Mouse (Mus musculus) forebrain, embryonic 11.5 days (tissue): ENCODE results near the gene Psmb8. TPM values are rescaled to one million over a fixed set of nuclear protein-coding genes. Genes with fewer than 3 reads are reported as not detected.

Experiments
- ATAC-seq: fragments of 200-750 bp; cut with Nextera tagmentation; replicated peaks from 2 replicates; pipeline ENCODE4 v1.8.0; 2017; ENCODE audit warnings: moderate TSS enrichment; ENCODE audit not compliant: low FRiP score
- DNase-seq: peaks from one replicate; pipeline ENCODE4 v3.0.0-alpha.2; 2017; ENCODE audit warnings: low spot score
- H3K27ac ChIP-seq: fragments of 300-500 bp; sonication (generic); 2 replicates; pipeline ENCODE4 v1.5.1; 2014; ENCODE audit warnings: low read depth, low read length
- H3K27me3 ChIP-seq: fragments of 300-500 bp; sonication (generic); 2 replicates; pipeline ENCODE4 v1.6.1; 2014; ENCODE audit warnings: mild to moderate bottlenecking, low read length, mixed read lengths; ENCODE audit not compliant: control insufficient read depth, insufficient read depth
- H3K36me3 ChIP-seq: fragments of 300-500 bp; sonication (generic); 2 replicates; pipeline ENCODE4 v1.6.1; 2014; ENCODE audit warnings: mild to moderate bottlenecking, low read length, moderate library complexity, mixed read lengths; ENCODE audit not compliant: control insufficient read depth, insufficient read depth
- H3K4me1 ChIP-seq: fragments of 300-500 bp; sonication (generic); replicated peaks from 2 replicates; pipeline ENCODE4 v1.6.1; 2014; ENCODE audit warnings: low read length, mixed read lengths; ENCODE audit not compliant: control insufficient read depth, insufficient read depth
- H3K4me2 ChIP-seq: fragments of 300-500 bp; sonication (generic); 2 replicates; pipeline ENCODE4 v1.6.1; 2014; ENCODE audit warnings: low read depth, mild to moderate bottlenecking, low read length, moderate library complexity, mixed read lengths; ENCODE audit not compliant: severe bottlenecking
- H3K4me3 ChIP-seq: fragments of 300-500 bp; sonication (generic); 2 replicates; pipeline ENCODE4 v1.5.1; 2014; ENCODE audit warnings: low read depth, low read length
- H3K9ac ChIP-seq: fragments of 300-500 bp; sonication (generic); 2 replicates; pipeline ENCODE4 v1.6.1; 2014; ENCODE audit warnings: low read length
- H3K9me3 ChIP-seq: fragments of 300-500 bp; sonication (generic); 2 replicates; pipeline ENCODE4 v1.6.1; 2016; ENCODE audit warnings: low read length, mixed read lengths; ENCODE audit not compliant: control insufficient read depth
- WGBS: fragments of 180-500 bp; shearing (Covaris S2); extraction: QIAGEN DNeasy Blood & Tissue Kit; methylation state at CpG from one replicate; pipeline ENCODE4 v1.1.7; 2014; 5-methylcytosine and 5-hydroxymethylcytosine counted together
- polyA plus RNA-seq: library from polyadenylated mRNA; unstranded; fragments of >200 nt; fragmentation: Nextera tagmentation; extraction: Ambion mirVana; gene quantifications from 2 replicates; pipeline ENCODE4 v1.2.1, GENCODE M21; 2014

The Psmb8 gene
- polyA plus RNA-seq, 1 experiment from 2014 or later = 1.5 TPM

DNA sequence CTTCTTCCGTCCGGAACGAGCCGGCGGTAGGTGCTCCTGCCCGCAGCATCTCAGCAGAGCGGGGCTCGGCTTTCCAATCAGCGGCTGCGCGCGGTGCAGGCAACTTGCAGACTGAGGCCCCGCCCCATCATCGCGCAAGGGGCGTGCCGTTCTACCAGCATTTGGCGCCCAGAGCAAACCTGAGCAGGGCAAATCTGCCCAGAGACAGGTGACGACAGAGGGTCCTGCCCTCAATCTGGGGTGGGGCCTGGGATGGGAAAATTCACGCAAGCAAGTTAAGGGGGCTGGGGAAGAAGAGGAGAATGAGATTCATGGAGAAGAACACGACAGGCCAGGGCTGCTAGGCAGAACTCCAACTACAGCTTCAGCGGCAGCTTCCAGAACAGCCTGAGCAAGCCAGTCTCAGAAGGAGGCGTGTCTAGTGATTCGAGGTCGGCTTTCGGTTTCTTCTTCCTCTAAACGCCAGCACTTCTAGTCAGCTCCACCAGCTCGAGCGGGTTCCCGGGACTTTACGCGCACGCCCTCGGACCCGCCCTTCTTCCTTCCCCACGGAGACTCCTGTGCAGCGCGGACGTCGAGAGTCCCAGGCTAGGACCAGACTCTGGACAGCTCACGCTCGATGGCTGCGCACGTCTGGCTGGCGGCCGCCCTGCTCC is 10.1 kb upstream of the Psmb8 start, which contains the start of the genes Tap1 and Psmb9:
Gene Tap1 (plus strand): TSS at position 293 of the 656 bp plus-strand sequence.
Gene Psmb9 (minus strand): TSS at position 504 of the 656 bp plus-strand sequence.
- Histone ChIP-seq H3K27me3 (peaks cover 39% of the 10 kb centered on the region), H3K4me3 (peak within 1 kb of the TSS; percentile 41), H3K9me3 (no peaks in the 10 kb centered on the region), H3K4me2 (peak within 1 kb of the TSS; percentile 75), H3K27ac (no peak within 1 kb of the TSS), H3K36me3 (no peaks in the 10 kb centered on the region), H3K4me1 (peaks cover 10% of the 10 kb centered on the region), H3K9ac (peak within 1 kb of the TSS; percentile 55)
- under 1% methylated on average over 46 of the region's 46 CpGs for WGBS
- DNase-seq (peak; percentile 97), ATAC-seq (peak; percentile 92)

DNA sequence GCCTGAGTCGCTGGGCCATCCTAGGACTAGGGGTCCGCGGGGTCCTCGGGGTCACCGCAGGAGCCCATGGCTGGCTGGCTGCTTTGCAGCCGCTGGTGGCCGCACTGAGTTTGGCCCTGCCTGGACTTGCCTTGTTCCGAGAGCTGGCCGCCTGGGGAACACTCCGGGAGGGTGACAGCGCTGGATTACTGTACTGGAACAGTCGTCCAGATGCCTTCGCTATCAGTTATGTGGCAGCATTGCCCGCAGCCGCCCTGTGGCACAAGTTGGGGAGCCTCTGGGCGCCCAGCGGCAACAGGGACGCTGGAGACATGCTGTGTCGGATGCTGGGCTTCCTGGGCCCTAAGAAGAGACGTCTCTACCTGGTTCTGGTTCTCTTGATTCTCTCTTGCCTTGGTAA is 9.5 kb upstream of the Psmb8 start:
- WGBS = 5% methylated on average over 20 of the region's 20 CpGs
- H3K9ac ChIP-seq = peak overlapping the region; percentile 55
- H3K9me3 ChIP-seq = no peaks in the 10 kb centered on the region
- peak overlapping the region; percentile 75 for H3K4me2 ChIP-seq
- peak overlapping the region; percentile 41 for H3K4me3 ChIP-seq
- no peaks in the 10 kb centered on the region for H3K36me3 ChIP-seq
- H3K27me3 ChIP-seq = peaks cover 45% of the 10 kb centered on the region
- DNase-seq (no peak), ATAC-seq (peak; percentile 6; the same call in 1 of the 2 replicates)
- peaks cover 10% of the 10 kb centered on the region for H3K4me1 ChIP-seq
- H3K27ac ChIP-seq = no peak overlapping the region

- Histone ChIP-seq H3K27me3 (peaks cover 49% of the 10 kb centered on the region), H3K27ac (no peak overlapping the region), H3K9ac (no peak overlapping the region), H3K4me3 (no peak overlapping the region), H3K4me1 (peaks cover 10% of the 10 kb centered on the region), H3K9me3 (no peaks in the 10 kb centered on the region), H3K4me2 (no peak overlapping the region), H3K36me3 (no peaks in the 10 kb centered on the region)
- WGBS = 73% methylated on average over 6 of the region's 6 CpGs
- no peak for ATAC-seq
- no peak for DNase-seq
Measured at GRCm38 (mm10) chr17:34188986-34189385, 8.5 kb upstream of the Psmb8 start.

DNA sequence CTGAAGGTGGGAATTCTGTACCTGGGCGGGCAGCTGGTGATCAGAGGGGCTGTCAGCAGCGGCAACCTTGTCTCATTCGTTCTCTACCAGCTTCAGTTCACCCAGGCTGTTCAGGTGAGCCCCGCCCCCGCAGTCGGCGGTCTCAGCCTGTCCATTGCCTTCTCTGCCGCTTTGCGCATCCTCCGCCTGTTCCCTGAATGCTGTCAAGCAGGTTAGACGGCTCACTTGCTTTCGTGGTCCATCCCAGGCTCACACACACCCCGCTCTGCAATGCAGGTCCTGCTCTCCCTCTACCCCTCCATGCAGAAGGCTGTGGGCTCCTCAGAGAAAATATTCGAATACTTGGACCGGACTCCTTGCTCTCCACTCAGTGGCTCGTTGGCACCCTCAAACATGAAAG is 4.7 kb upstream of the Psmb8 start:
- 20% methylated on average over 16 of the region's 16 CpGs for WGBS
- DNase-seq = no peak
- ATAC-seq = no peak

DNA sequence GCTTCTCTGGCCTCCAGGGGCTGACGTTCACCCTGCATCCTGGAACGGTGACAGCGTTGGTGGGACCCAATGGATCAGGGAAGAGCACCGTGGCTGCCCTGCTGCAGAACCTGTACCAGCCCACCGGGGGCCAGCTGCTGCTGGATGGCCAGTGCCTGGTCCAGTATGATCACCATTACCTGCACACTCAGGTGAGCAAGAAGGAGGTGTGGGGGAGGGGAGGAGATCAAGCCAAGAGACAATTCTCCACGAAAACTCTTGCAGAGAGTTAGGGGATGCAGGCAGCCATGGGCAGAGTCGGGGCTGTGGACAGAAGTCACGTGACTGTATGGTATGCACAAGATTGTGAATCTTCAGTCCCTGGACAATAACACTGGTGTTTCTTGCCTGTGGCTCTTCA is 4.1 kb upstream of the Psmb8 start:
- no peaks in the 10 kb centered on the region for H3K9me3 ChIP-seq
- no peak overlapping the region for H3K27ac ChIP-seq
- H3K4me1 ChIP-seq = peaks cover 5% of the 10 kb centered on the region
- ATAC-seq (no peak), DNase-seq (no peak)
- H3K27me3 ChIP-seq = peaks cover 50% of the 10 kb centered on the region
- H3K9ac ChIP-seq = no peak overlapping the region
- H3K36me3 ChIP-seq = no peaks in the 10 kb centered on the region
- WGBS = 64% methylated on average over 8 of the region's 8 CpGs
- no peak overlapping the region for H3K4me2 ChIP-seq
- no peak overlapping the region for H3K4me3 ChIP-seq

More for the DNA sequence above, 4.7 kb upstream of the Psmb8 start:
- Histone ChIP-seq H3K4me3 (no peak overlapping the region), H3K9me3 (no peaks in the 10 kb centered on the region), H3K27me3 (peaks cover 49% of the 10 kb centered on the region), H3K9ac (no peak overlapping the region), H3K27ac (no peak overlapping the region), H3K36me3 (no peaks in the 10 kb centered on the region), H3K4me2 (no peak overlapping the region), H3K4me1 (peaks cover 3% of the 10 kb centered on the region)

GRCm38 (mm10) chr17:34194723-34195122 is 2.8 kb upstream of the Psmb8 start:
- no peak overlapping the region for H3K27ac ChIP-seq
- peaks cover 5% of the 10 kb centered on the region for H3K4me1 ChIP-seq
- WGBS = 96% methylated on average over 4 of the region's 4 CpGs
- ATAC-seq (no peak), DNase-seq (no peak)
- no peaks in the 10 kb centered on the region for H3K9me3 ChIP-seq
- H3K4me2 ChIP-seq = no peak overlapping the region
- no peak overlapping the region for H3K4me3 ChIP-seq
- H3K27me3 ChIP-seq = peaks cover 56% of the 10 kb centered on the region
- no peak overlapping the region for H3K9ac ChIP-seq
- no peaks in the 10 kb centered on the region for H3K36me3 ChIP-seq

DNA sequence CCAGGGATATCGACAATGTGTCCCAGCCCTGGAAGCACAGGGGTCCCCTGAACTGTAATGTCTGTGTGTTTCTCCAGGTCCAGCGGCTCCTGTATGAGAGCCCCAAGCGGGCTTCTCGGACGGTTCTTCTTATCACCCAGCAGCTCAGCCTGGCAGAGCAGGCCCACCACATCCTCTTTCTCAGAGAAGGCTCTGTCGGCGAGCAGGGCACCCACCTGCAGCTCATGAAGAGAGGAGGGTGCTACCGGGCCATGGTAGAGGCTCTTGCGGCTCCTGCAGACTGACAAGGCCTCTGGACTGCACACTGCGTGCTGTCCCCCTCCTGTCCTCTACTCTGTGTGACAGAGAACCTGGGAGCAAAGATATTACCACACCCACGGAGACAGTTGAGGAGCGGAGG is 1.0 kb upstream of the Psmb8 start:
- H3K27me3 ChIP-seq = peaks cover 56% of the 10 kb centered on the region
- no peak overlapping the region for H3K4me3 ChIP-seq
- no peak overlapping the region for H3K9ac ChIP-seq
- ATAC-seq (no peak), DNase-seq (no peak)
- peaks cover 5% of the 10 kb centered on the region for H3K4me1 ChIP-seq
- H3K9me3 ChIP-seq = no peaks in the 10 kb centered on the region
- no peak overlapping the region for H3K4me2 ChIP-seq
- 27% methylated on average over 12 of the region's 12 CpGs for WGBS
- no peaks in the 10 kb centered on the region for H3K36me3 ChIP-seq
- no peak overlapping the region for H3K27ac ChIP-seq

GRCm38 (mm10) chr17:34197904-34198520 is 491 bp downstream of the Psmb8 start:
- Histone ChIP-seq H3K4me1 (peaks cover 5% of the 10 kb centered on the region), H3K9me3 (no peaks in the 10 kb centered on the region), H3K36me3 (no peaks in the 10 kb centered on the region), H3K27ac (no peak overlapping the region), H3K4me3 (peak overlapping the region; percentile 18), H3K9ac (no peak overlapping the region), H3K27me3 (peaks cover 49% of the 10 kb centered on the region), H3K4me2 (peak overlapping the region; percentile 44)
- WGBS = 2% methylated on average over 32 of the region's 32 CpGs
- DNase-seq (no peak), ATAC-seq (no peak)
